Mouse (Mus musculus): ENCODE measurements around the gene Itgav. TPM values are rescaled to one million over a fixed set of nuclear protein-coding genes. Genes with fewer than 3 reads are reported as not detected.
A peak's percentile ranks its signal among the peaks of the same experiment; 100 is the strongest.

Gene Itgav
- polyA plus RNA-seq, 1 experiment from 2014 or later, result 13.9 TPM

- Histone ChIP-seq H3K9ac (no peak overlapping the region), H3K4me1 (replicated peaks) (0 out of 2 replicates have a peak, but pooled peaks cover under 1% of the 10 kb centered on the region), H3K4me2 (no peak overlapping the region), H3K36me3 (no peaks in the 10 kb centered on the region), H3K27me3 (no peaks in the 10 kb centered on the region), H3K9me3 (replicated peaks) (no peaks in the 10 kb centered on the region), H3K4me3 (replicated peaks) (no peak overlapping the region), H3K27ac (no peak overlapping the region)
- WGBS (ENCODE audit: insufficient replicate concordance), result 24% methylated on average over 6 of the region's 6 CpGs
- DNase-seq (no peak), ATAC-seq (ENCODE audit: low read depth) (no peak)
Observed at GRCm38 (mm10) chr2:83714783-83715182, 9.4 kb upstream of the Itgav start.

GRCm38 (mm10) chr2:83718341-83718740, 5.9 kb upstream of the Itgav start:
- Histone ChIP-seq H3K27me3 (0 out of 2 replicates have a peak, but pooled peaks cover 2% of the 10 kb centered on the region), H3K27ac (no peak overlapping the region), H3K9ac (no peak overlapping the region), H3K4me3 (replicated peaks) (no peak overlapping the region), H3K4me1 (replicated peaks) (peaks cover 7% of the 10 kb centered on the region), H3K9me3 (replicated peaks) (no peaks in the 10 kb centered on the region), H3K4me2 (no peak overlapping the region), H3K36me3 (no peaks in the 10 kb centered on the region)
- WGBS (ENCODE audit: insufficient replicate concordance), result 75% methylated on average over 4 of the region's 4 CpGs
- ATAC-seq (ENCODE audit: low read depth) (no peak), DNase-seq (no peak)

GRCm38 (mm10) chr2:83721635-83722034, 2.6 kb upstream of the Itgav start:
- Histone ChIP-seq H3K27ac (no peak overlapping the region), H3K36me3 (no peaks in the 10 kb centered on the region), H3K4me2 (no peak overlapping the region), H3K27me3 (peaks cover 24% of the 10 kb centered on the region), H3K9me3 (replicated peaks) (no peaks in the 10 kb centered on the region), H3K4me3 (replicated peaks) (no peak overlapping the region), H3K4me1 (replicated peaks) (peaks cover 28% of the 10 kb centered on the region), H3K9ac (no peak overlapping the region)
- ATAC-seq (ENCODE audit: low read depth), result no peak
- DNase-seq, result no peak
- 62% methylated on average over 3 of the region's 3 CpGs for WGBS (ENCODE audit: insufficient replicate concordance)

GRCm38 (mm10) chr2:83722936-83723335, 1.3 kb upstream of the Itgav start:
- Histone ChIP-seq H3K9ac (no peak overlapping the region), H3K27me3 (peaks cover 24% of the 10 kb centered on the region), H3K4me3 (replicated peaks) (no peak overlapping the region), H3K27ac (no peak overlapping the region), H3K4me2 (no peak overlapping the region), H3K9me3 (replicated peaks) (no peaks in the 10 kb centered on the region), H3K36me3 (no peaks in the 10 kb centered on the region), H3K4me1 (replicated peaks) (peaks cover 28% of the 10 kb centered on the region)
- DNase-seq, result no peak
- ATAC-seq (ENCODE audit: low read depth), result no peak

GRCm38 (mm10) chr2:83723346-83723745, 851 bp upstream of the Itgav start:
- ATAC-seq (ENCODE audit: low read depth), result no peak

GRCm38 (mm10) chr2:83724827-83725730, 882 bp downstream of the Itgav start:
- 8% methylated on average over 44 of the region's 44 CpGs for WGBS (ENCODE audit: insufficient replicate concordance)
- Histone ChIP-seq H3K9ac (peak overlapping the region; percentile 74), H3K4me1 (replicated peaks) (peaks cover 32% of the 10 kb centered on the region), H3K27ac (peak overlapping the region; percentile 76), H3K36me3 (no peaks in the 10 kb centered on the region), H3K27me3 (peaks cover 24% of the 10 kb centered on the region), H3K9me3 (replicated peaks) (no peaks in the 10 kb centered on the region), H3K4me2 (peak overlapping the region; percentile 77), H3K4me3 (replicated peaks) (peak overlapping the region; percentile 70)
- ATAC-seq (ENCODE audit: low read depth) (peak; percentile 49), DNase-seq (peak; percentile 13)

More at GRCm38 (mm10) chr2:83723346-83723745, 851 bp upstream of the Itgav start:
- no peaks in the 10 kb centered on the region for H3K9me3 ChIP-seq (replicated peaks)
- no peak overlapping the region for H3K27ac ChIP-seq
- peak overlapping the region; percentile 70; the same call in 1 of the 2 replicates for H3K4me3 ChIP-seq (replicated peaks)
- peaks cover 24% of the 10 kb centered on the region for H3K27me3 ChIP-seq
- DNase-seq, result no peak
- peak overlapping the region; percentile 77 for H3K4me2 ChIP-seq
- H3K9ac ChIP-seq, result no peak overlapping the region
- 41% methylated on average over 2 of the region's 2 CpGs for WGBS (ENCODE audit: insufficient replicate concordance)
- no peaks in the 10 kb centered on the region for H3K36me3 ChIP-seq
- H3K4me1 ChIP-seq (replicated peaks), result peaks cover 28% of the 10 kb centered on the region

- H3K27me3 ChIP-seq, result peaks cover 24% of the 10 kb centered on the region
- H3K4me1 ChIP-seq (replicated peaks), result peaks cover 32% of the 10 kb centered on the region
- ATAC-seq (ENCODE audit: low read depth), result no peak
- no peaks in the 10 kb centered on the region for H3K9me3 ChIP-seq (replicated peaks)
- no peak overlapping the region for H3K27ac ChIP-seq
- peak overlapping the region; percentile 77 for H3K4me2 ChIP-seq
- 31% methylated on average over 4 of the region's 4 CpGs for WGBS (ENCODE audit: insufficient replicate concordance)
- peak overlapping the region; percentile 70 for H3K4me3 ChIP-seq (replicated peaks)
- DNase-seq, result no peak
- H3K36me3 ChIP-seq, result no peaks in the 10 kb centered on the region
- no peak overlapping the region for H3K9ac ChIP-seq
Observed at GRCm38 (mm10) chr2:83725796-83726195, 1.6 kb downstream of the Itgav start.

GRCm38 (mm10) chr2:83728238-83728682, 4.1 kb downstream of the Itgav start:
- Histone ChIP-seq H3K4me2 (no peak overlapping the region), H3K4me1 (replicated peaks) (peaks cover 26% of the 10 kb centered on the region), H3K36me3 (no peaks in the 10 kb centered on the region), H3K27me3 (peaks cover 23% of the 10 kb centered on the region), H3K27ac (no peak overlapping the region), H3K9me3 (replicated peaks) (no peaks in the 10 kb centered on the region), H3K4me3 (replicated peaks) (no peak overlapping the region), H3K9ac (no peak overlapping the region)
- WGBS (ENCODE audit: insufficient replicate concordance), result 41% methylated on average over 4 of the region's 4 CpGs
- ATAC-seq (ENCODE audit: low read depth) (no peak), DNase-seq (no peak)

- 65% methylated on average over 5 of the region's 5 CpGs for WGBS (ENCODE audit: insufficient replicate concordance)
- H3K4me2 ChIP-seq, result no peak overlapping the region
- H3K27ac ChIP-seq, result no peak overlapping the region
- ATAC-seq (ENCODE audit: low read depth), result no peak
- no peak overlapping the region for H3K9ac ChIP-seq
- no peak overlapping the region for H3K4me3 ChIP-seq (replicated peaks)
- no peaks in the 10 kb centered on the region for H3K36me3 ChIP-seq
- DNase-seq, result no peak
- peaks cover 15% of the 10 kb centered on the region for H3K27me3 ChIP-seq
- no peaks in the 10 kb centered on the region for H3K9me3 ChIP-seq (replicated peaks)
- peaks cover 26% of the 10 kb centered on the region for H3K4me1 ChIP-seq (replicated peaks)
Observed at GRCm38 (mm10) chr2:83729339-83729738, 5.1 kb downstream of the Itgav start.

- no peaks in the 10 kb centered on the region for H3K9me3 ChIP-seq (replicated peaks)
- 0 out of 2 replicates have a peak, but pooled peaks cover 3% of the 10 kb centered on the region for H3K36me3 ChIP-seq
- DNase-seq (no peak), ATAC-seq (ENCODE audit: low read depth) (no peak)
- H3K27me3 ChIP-seq, result no peaks in the 10 kb centered on the region
- H3K4me1 ChIP-seq (replicated peaks), result 0 out of 2 replicates have a peak, but pooled peaks cover 12% of the 10 kb centered on the region
- H3K4me3 ChIP-seq (replicated peaks), result no peak overlapping the region
- no peak overlapping the region for H3K4me2 ChIP-seq
- WGBS (ENCODE audit: insufficient replicate concordance), result 68% methylated on average over 4 of the region's 4 CpGs
- no peak overlapping the region for H3K9ac ChIP-seq
- H3K27ac ChIP-seq, result no peak overlapping the region
Observed at GRCm38 (mm10) chr2:83732896-83733295, 8.7 kb downstream of the Itgav start.

GRCm38 (mm10) chr2:83733981-83734393, 9.8 kb downstream of the Itgav start:
- 0 out of 2 replicates have a peak, but pooled peaks cover 3% of the 10 kb centered on the region for H3K36me3 ChIP-seq
- ATAC-seq (ENCODE audit: low read depth) (no peak), DNase-seq (peak; percentile 2)
- no peak overlapping the region for H3K27ac ChIP-seq
- 0 out of 2 replicates have a peak, but pooled peaks cover 12% of the 10 kb centered on the region for H3K4me1 ChIP-seq (replicated peaks)
- no peak overlapping the region for H3K9ac ChIP-seq
- H3K4me3 ChIP-seq (replicated peaks), result no peak overlapping the region
- no peaks in the 10 kb centered on the region for H3K27me3 ChIP-seq
- H3K4me2 ChIP-seq, result peak overlapping the region; percentile 28; the same call in 1 of the 2 replicates
- no peaks in the 10 kb centered on the region for H3K9me3 ChIP-seq (replicated peaks)
- WGBS (ENCODE audit: insufficient replicate concordance), result 37% methylated on average over 13 of the region's 13 CpGs
